ENCODE assay signal across 8 mouse cellular contexts in the genomic region with DNA sequence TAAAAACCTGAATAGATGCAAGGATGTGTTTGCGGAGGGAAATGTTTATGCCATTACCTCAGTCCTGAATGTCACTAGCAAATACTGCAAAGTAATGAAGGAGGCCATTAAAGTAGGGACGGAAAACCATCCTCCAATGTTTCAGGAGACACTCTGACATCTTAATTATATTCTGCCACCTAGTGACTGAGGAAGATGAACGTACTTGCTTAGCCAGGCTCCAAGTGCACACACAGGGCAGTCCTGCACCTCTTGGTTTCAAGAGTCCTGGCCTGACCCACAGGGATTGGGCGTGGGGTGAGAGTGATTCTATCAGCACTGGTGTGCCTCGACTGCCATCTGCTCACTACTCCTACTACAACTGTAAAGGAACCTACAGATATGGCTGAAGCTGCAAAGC.
DNase-seq lines count a peak whose midpoint lies in the region; ATAC-seq and TF ChIP-seq lines count a peak whose summit lies in the region.

No protein-coding gene starts in this region.

- peak; percentile 29 for DNase-seq in kidney, adult 11 months
- DNase-seq in ES-CJ7 (ENCODE audit: low read depth, low spot score): peak; percentile 63
- DNase-seq in brain, adult 2 months (ENCODE audit: low read depth, low spot score): peak; percentile 69
- peak; percentile 66 for DNase-seq in hindbrain, postnatal 0 days (ENCODE audit: low spot score)
- DNase-seq in limb, embryonic 14.5 days (ENCODE audit: low spot score): peak; percentile 23
- no peak for DNase-seq in thymus, postnatal 4 days
- no peak for DNase-seq in urinary bladder, postnatal 25 days (ENCODE audit: low spot score)

- no peak overlapping the region for H3K4me3 ChIP-seq in kidney, embryonic 14.5 days (ENCODE audit: low read length)
- H3K4me3 ChIP-seq in hindbrain, postnatal 0 days (ENCODE audit: low read length): no peak overlapping the region
- no peak overlapping the region for H3K4me3 ChIP-seq in limb, embryonic 14.5 days (replicated peaks; ENCODE audit: low read length)

- H3K27me3 ChIP-seq in kidney, embryonic 14.5 days (ENCODE audit: control insufficient read depth, insufficient read depth, low read length): no peaks in the 10 kb centered on the region
- no peaks in the 10 kb centered on the region for H3K27me3 ChIP-seq in hindbrain, postnatal 0 days (ENCODE audit: insufficient read depth, low read length)
- no peaks in the 10 kb centered on the region for H3K27me3 ChIP-seq in limb, embryonic 14.5 days (ENCODE audit: control insufficient read depth, insufficient read depth, low read length)

- no peaks in the 10 kb centered on the region for H3K36me3 ChIP-seq in kidney, embryonic 14.5 days (ENCODE audit: control insufficient read depth, insufficient read depth, low read length)
- H3K36me3 ChIP-seq in hindbrain, postnatal 0 days (ENCODE audit: insufficient read depth, low read length): no peaks in the 10 kb centered on the region
- no peaks in the 10 kb centered on the region for H3K36me3 ChIP-seq in limb, embryonic 14.5 days (ENCODE audit: control insufficient read depth, insufficient read depth, low read length)

- WGBS in kidney, embryonic 14.5 days: 36% methylated on average over 5 of the region's 5 CpGs
- 24% methylated on average over 5 of the region's 5 CpGs for WGBS in hindbrain, postnatal 0 days
- WGBS in limb, embryonic 14.5 days: 45% methylated on average over 5 of the region's 5 CpGs

- no peak for TF ChIP-seq POLR2A in limb, embryonic 14.5 days (IDR thresholded peaks at IDR 0.05; ENCODE audit: borderline replicate concordance, extremely low read depth, insufficient read depth, insufficient read length)

- no peaks in the 10 kb centered on the region for H3K4me1 ChIP-seq in kidney, embryonic 14.5 days (ENCODE audit: control insufficient read depth, insufficient read depth, low read length)
- H3K4me1 ChIP-seq in hindbrain, postnatal 0 days (ENCODE audit: insufficient read depth, low read length): no peaks in the 10 kb centered on the region; the same call in 1 of the 2 replicates
- no peaks in the 10 kb centered on the region; the same call in 1 of the 2 replicates for H3K4me1 ChIP-seq in limb, embryonic 14.5 days (ENCODE audit: control insufficient read depth, insufficient read depth, low read length)

- no peak overlapping the region for H3K27ac ChIP-seq in kidney, embryonic 14.5 days (ENCODE audit: low read depth, low read length)
- no peak overlapping the region for H3K27ac ChIP-seq in hindbrain, postnatal 0 days
- no peak overlapping the region for H3K27ac ChIP-seq in limb, embryonic 14.5 days (replicated peaks; ENCODE audit: low read depth, low read length)

- ATAC-seq in kidney, embryonic 14.5 days (ENCODE audit: low FRiP score, low TSS enrichment): no peak; the same call in 1 of the 2 replicates
- ATAC-seq in hindbrain, postnatal 0 days: peak; percentile 56; the same call in 1 of the 2 replicates
- ATAC-seq in limb, embryonic 14.5 days (ENCODE audit: low FRiP score, low read depth): no peak

- no peaks in the 10 kb centered on the region for H3K9me3 ChIP-seq in kidney, embryonic 14.5 days (ENCODE audit: control insufficient read depth, low read length)
- H3K9me3 ChIP-seq in hindbrain, postnatal 0 days (ENCODE audit: low read length): no peaks in the 10 kb centered on the region
- no peaks in the 10 kb centered on the region for H3K9me3 ChIP-seq in limb, embryonic 14.5 days (ENCODE audit: control insufficient read depth, low read length)

- H3K4me2 ChIP-seq in kidney, embryonic 14.5 days (replicated peaks; ENCODE audit: low read depth, low read length): no peak overlapping the region
- H3K4me2 ChIP-seq in hindbrain, postnatal 0 days (ENCODE audit: low read depth, low read length): no peak overlapping the region
- no peak overlapping the region for H3K4me2 ChIP-seq in limb, embryonic 14.5 days (replicated peaks; ENCODE audit: low read depth, low read length, severe bottlenecking)

- TF ChIP-seq CTCF in hindbrain, postnatal 0 days (IDR thresholded peaks at IDR 0.05; ENCODE audit: low read depth): peak; percentile 67

- no peak overlapping the region for H3K9ac ChIP-seq in kidney, embryonic 14.5 days (ENCODE audit: low read depth, low read length)
- no peak overlapping the region for H3K9ac ChIP-seq in hindbrain, postnatal 0 days (replicated peaks; ENCODE audit: low read length)
- no peak overlapping the region for H3K9ac ChIP-seq in limb, embryonic 14.5 days (ENCODE audit: low read depth, low read length, severe bottlenecking)

Comparison
In these comparisons a context has a peak if more than half of its experiments do, and no peak if none do; other contexts are left out.
1. DNase-seq: peak in kidney, adult 11 months (single experiment), ES-CJ7 (single experiment), brain, adult 2 months (single experiment), hindbrain, postnatal 0 days (single experiment) and limb, embryonic 14.5 days (single experiment); none in thymus, postnatal 4 days (single experiment) and urinary bladder, postnatal 25 days (single experiment).